Mouse (Mus musculus) cortical plate, adult 2 months (tissue): ENCODE data around the gene Spem2.

ENCODE experiments used
- CTCF ChIP-seq: fragments of 200-500 bp; IDR thresholded peaks from 2 replicates; pipeline ENCODE4 v1.5.1; 2011; ENCODE audit warnings: mild to moderate bottlenecking, control low read depth, low read length; ENCODE audit not compliant: insufficient read depth; ENCODE audit errors: extremely low read depth
- POLR2A ChIP-seq: fragments of 200-500 bp; IDR thresholded peaks from 2 replicates; pipeline ENCODE4 v1.6.1; 2011; ENCODE audit warnings: mild to moderate bottlenecking, low read length, control low read depth; ENCODE audit not compliant: insufficient read depth; ENCODE audit errors: extremely low read depth

GRCm38 (mm10) chr11:69767625-69767909 lies 50.7 kb downstream of the Spem2 start:
- TF ChIP-seq CTCF (no peak), POLR2A (no peak)
